Mouse (Mus musculus): ENCODE measurements around the gene Fbxo47.

The Fbxo47 gene

GRCm38 (mm10) chr11:97883918-97884600 lies at the start of gene Fbxo47:
Gene Fbxo47 (minus strand): TSS chr11:97884154.
- peak; percentile 98 for DNase-seq (ENCODE audit: low read depth, low spot score)

GRCm38 (mm10) chr11:97933553-97933952 lies 49.6 kb upstream of the Fbxo47 start:
- no peak for DNase-seq (ENCODE audit: low read depth, low spot score)

- no peak for DNase-seq (ENCODE audit: low read depth, low spot score)
Measured at GRCm38 (mm10) chr11:97928905-97929304, 45.0 kb upstream of the Fbxo47 start.

- no peak for DNase-seq (ENCODE audit: low read depth, low spot score)
Measured at GRCm38 (mm10) chr11:97924217-97924616, 40.3 kb upstream of the Fbxo47 start.

- DNase-seq (ENCODE audit: low read depth, low spot score) = no peak
Measured at GRCm38 (mm10) chr11:97923639-97924038, 39.7 kb upstream of the Fbxo47 start.

- DNase-seq (ENCODE audit: low read depth, low spot score) = no peak
Measured at GRCm38 (mm10) chr11:97915974-97916503, 32.1 kb upstream of the Fbxo47 start.

- DNase-seq (ENCODE audit: low read depth, low spot score) = no peak
Measured at GRCm38 (mm10) chr11:97915471-97915870, 31.5 kb upstream of the Fbxo47 start.

DNA sequence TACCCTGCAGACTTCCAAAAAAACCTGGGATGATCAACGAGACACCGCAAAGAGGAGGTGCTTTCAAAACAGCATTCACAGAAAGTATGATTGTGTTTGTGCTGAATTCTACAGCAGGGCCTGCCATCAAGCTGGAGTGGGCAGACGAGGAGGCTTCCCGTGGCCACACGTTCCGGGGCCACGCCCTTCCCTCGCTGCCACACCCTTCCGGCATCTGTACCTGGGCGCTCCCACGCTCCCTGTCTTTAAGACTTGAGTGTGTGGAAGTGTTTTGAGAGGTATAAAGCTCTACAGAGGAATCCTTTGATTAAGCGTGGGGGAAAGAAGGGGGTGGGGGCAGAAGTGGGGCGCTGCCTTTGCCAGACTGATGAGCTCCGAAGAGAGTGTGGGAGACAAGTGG lies 29.2 kb upstream of the Fbxo47 start:
- DNase-seq (ENCODE audit: low read depth, low spot score) = no peak

DNA sequence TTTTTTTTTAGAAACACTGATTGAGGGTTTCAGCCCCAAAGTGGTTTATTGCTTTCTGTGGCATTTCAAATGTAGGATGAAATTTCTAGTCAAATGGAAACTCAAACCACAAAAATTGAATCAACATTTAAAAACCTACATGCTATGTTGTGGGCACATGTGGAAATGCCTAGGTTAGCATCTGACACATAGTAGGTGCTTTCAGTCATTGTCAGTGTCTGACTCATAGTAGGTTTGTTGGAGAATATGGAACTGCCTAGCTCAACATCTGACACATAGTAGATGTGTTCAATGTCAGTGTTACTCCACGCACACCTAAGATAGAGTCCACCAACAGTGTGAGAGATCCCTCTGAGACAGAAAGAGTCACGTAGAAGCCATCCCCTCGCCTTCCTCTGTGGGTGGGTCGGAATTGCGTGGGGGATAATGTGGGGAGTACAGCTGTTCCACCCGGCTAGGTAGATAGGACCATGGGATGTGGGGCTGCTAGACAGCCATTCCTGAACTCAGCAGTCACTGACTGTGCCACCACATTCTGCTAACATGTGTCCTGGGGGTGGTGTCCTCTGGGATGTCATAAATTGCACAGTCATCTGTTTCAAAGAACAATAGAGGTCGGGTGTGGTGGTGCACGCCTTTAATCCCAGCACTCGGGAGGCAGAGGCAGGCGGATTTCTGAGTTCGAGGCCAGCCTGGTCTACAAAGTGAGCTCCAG lies 24.8 kb upstream of the Fbxo47 start:
- no peak for DNase-seq (ENCODE audit: low read depth, low spot score)

DNA sequence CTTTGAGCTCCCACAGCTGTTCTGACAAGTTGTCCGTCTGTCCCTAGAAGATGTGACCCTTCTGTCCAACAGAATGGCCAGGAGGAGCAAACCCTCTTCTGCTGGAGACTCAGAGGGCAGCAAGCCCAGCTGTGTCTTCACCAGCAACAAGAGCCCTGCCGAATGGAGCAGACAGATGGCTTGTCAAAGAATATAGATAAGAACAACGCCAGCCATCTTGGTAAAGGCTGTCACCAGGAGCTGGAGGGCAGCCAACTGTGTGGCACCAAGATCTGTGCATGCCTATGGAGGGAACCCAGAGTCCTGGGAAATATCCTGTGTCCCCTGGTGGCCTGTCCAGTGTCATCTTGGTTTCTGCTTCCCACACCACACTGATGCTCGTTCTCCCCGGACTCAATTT lies 24.0 kb upstream of the Fbxo47 start:
- no peak for DNase-seq (ENCODE audit: low read depth, low spot score)

- DNase-seq (ENCODE audit: low read depth, low spot score) = no peak
Measured at GRCm38 (mm10) chr11:97906905-97907304, 23.0 kb upstream of the Fbxo47 start.

DNA sequence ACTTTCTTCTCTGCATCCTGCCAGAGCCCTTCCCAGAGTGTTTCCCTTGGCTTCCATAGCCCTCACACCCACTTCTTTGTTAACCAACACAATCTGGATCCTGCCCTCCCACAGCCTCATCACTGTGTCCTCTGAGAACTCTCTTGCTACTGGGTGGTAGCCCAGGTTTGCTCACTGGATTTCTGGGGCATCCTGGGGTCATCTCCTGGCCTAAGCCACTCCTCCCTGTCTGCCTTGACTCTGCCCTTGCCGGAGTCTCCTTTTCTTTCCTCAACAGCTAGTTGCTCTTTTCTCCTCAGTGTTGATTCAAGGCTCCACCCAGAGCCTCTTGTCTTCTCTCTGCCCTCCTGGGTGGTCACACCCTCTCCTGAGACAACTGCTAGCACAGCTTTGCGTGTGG lies 22.0 kb upstream of the Fbxo47 start:
- DNase-seq (ENCODE audit: low read depth, low spot score) = no peak

- peak; percentile 24 for DNase-seq (ENCODE audit: low read depth, low spot score)
Measured at GRCm38 (mm10) chr11:97905540-97905939, 21.6 kb upstream of the Fbxo47 start.

DNA sequence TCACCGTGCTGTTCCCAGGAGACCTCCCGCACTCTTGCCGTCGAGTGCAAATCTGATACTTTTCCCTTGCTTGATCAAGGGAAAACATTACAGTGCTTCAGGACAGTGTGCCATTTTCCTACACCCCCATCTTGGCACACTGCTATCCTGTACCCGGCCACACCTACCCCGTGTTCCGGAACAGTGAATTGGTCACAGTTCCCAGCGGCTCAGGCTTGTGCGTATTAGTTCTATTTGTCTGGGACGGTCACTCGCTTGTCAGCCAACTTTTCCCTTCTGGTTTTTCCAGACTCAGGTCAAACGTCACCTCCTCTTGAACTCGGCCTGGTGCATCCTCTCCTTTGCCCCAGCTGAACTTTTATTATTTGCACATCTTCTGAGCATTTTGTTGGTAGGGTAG lies 20.8 kb upstream of the Fbxo47 start:
- DNase-seq (ENCODE audit: low read depth, low spot score) = no peak

- no peak for DNase-seq (ENCODE audit: low read depth, low spot score)
Measured at GRCm38 (mm10) chr11:97901806-97902205, 17.9 kb upstream of the Fbxo47 start.

DNA sequence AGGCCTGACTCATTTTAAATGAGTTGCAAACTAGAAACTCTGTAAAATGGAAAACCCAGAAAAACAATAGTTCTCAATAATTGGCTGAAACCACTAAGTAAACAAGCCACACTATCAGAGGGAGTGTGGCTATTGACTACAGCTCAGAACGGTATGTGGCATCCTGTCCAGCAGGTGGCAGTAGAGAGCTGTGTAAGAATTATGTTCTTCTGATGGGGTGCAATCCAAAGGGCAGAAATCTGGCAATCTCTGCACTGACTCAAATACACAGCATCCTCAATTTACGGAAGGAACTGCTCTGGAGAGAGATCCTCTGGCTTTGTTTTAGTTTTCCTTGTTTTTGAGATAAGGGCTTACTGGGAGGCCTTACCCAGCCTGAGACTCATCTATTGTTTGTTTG lies 15.9 kb upstream of the Fbxo47 start:
- peak; percentile 91 for DNase-seq (ENCODE audit: low read depth, low spot score)

DNA sequence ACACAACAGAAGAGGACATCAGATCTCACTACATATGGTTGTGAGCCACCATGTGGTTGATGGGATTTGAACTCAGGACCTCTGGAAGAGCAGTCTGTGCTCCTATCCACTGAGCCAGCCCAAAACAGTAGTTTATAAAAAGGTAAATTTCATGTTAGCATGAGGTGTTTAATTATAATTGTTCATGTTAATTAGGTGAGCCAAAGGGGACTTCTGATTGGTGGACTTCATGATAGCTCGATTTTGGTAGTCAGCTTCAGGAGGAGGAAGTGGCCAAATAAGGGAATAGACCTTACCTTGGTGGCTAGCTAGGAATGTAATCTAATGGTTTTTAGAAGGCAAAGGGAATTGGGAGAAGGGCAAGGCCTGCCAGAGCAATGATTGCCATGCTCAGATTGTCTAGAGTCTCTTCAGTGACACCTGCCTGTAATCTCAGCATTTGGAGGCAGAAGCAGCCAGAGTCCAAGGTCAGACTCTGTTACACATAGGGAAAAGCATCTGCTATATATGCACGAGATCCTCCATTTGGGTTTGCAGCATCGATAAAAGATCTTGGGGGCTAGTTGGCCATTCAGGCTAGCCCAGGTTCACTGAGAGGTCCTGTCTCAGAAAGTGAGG lies 13.7 kb upstream of the Fbxo47 start:
- DNase-seq (ENCODE audit: low read depth, low spot score) = no peak

DNA sequence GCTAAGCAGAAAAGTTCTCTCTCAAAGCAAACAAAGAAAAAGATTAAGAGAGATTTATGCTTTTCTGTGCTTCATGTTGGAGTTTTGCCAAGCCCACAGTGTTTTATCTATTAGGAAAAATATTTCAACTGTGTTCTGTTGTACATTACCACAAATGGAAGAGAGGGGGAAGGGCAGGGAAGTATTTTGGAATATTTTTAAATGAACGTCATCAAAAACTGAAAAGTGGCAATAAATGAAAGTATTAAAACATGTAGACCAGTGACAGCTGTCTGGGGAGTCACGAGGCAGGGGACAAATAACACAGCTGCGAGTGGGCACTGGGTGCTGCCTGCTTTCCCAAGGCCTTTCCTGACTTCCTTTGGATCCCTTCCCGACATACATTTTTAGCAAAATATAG lies 12.7 kb upstream of the Fbxo47 start:
- no peak for DNase-seq (ENCODE audit: low read depth, low spot score)

GRCm38 (mm10) chr11:97891821-97892220 lies 7.9 kb upstream of the Fbxo47 start:
- DNase-seq (ENCODE audit: low read depth, low spot score) = no peak

DNA sequence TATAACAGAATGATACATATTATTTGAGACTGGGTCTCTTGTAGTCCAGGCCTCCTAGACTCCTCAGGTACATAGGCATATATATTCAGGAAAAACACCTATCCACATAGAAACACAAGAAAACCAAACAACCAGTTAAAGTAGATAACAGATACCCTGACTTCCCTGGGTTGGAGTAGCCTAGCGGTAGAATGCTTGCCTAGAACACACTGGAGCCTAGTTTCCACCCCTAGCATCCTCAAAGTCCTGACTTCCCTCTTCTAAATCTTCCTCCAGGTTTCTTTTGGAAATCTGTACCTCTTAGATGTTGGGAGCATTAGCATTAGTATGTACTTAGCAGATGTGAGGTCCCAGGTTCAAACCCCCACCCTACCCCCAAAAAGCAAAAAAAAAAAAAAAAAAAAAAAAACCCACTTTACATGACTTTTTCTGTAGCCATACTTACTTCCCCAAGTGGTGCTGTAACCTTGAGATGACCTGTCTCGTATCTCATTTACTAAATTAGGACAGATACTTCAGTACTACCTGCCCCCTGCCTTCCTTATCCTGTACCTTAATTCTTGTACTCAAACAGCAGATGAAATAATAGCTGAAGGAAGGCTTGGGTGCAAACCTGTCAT lies 1.5 kb upstream of the Fbxo47 start:
- DNase-seq (ENCODE audit: low read depth, low spot score) = no peak

DNA sequence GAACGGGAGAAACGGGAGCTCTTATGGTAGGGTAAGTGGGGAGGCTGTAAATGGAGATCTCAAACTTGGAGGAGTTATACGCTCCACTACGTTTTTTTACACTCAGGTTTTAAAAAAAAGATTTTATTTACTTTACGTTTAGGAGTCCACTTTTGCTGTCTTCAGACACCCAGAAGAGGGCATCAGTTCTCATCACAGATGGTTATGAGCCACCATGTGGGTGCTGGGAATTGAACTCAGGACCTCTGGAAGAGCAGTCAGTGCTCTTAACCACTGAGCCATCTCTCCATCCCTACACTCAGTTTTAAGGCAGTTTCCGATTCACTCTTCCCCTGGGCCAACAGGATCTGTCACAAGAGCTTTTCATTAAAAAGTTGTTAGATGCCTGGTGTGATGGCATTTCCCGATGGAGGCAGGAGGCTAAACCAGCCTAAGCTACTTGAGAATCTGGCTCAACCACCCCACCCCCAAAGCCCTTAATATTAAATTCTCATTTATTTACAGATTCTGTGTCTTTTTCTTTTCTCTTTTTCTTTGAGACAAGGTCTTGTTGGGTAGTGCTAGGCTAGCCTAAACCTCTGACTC lies 739 bp upstream of the Fbxo47 start:
- no peak for DNase-seq (ENCODE audit: low read depth, low spot score)

DNA sequence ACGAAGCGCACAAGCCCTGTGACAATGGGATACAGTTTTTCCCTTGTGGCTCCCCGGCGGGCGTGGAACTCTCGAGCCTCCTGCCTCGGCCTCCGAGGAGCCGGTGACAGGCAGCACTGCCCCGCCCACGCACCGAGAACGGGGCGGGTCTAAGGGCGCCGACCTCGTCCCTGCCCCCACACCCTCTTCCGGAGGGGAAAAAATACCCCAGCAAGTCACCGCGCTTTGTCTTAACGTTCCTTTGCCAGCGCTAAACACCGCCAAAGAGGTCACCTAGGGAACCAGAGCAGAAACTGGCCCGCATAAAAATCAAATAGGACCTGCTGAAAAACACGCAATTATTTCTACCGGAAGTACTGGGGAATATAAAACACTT lies 424 bp downstream of the Fbxo47 start:
- peak; percentile 93 for DNase-seq (ENCODE audit: low read depth, low spot score)

Measured in CD4-positive, CD25-positive, alpha-beta regulatory T cell, adult 2 months (primary cell).